In genomic region chr11:52098398-52098946, GRCm38 (mm10) we compare ENCODE assay signal across 8 mouse cellular contexts. TPM values are rescaled to one million over a fixed set of nuclear protein-coding genes. Genes with fewer than 3 reads are reported as not detected.
DNase-seq lines count a peak whose midpoint lies in the region; ATAC-seq and TF ChIP-seq lines count a peak whose summit lies in the region.

Gene Ppp2ca (plus strand): TSS chr11:52098681.

- peak within 1 kb of the TSS; percentile 80 to 91 for H3K4me3 ChIP-seq in ES-E14 (ENCODE audit: insufficient read depth in 1 of 2, low read depth in 1 of 2, low read length in 2 of 2, poor library complexity in 1 of 2, severe bottlenecking in 1 of 2)
- H3K4me3 ChIP-seq in forebrain, embryonic 15.5 days, result peak within 1 kb of the TSS; percentile 82
- H3K4me3 ChIP-seq in lung, adult 2 months (replicated peaks; ENCODE audit: extremely low read depth, low read depth, low read length), result peak within 1 kb of the TSS; percentile 91

- peak; percentile 98 for ATAC-seq in forebrain, embryonic 15.5 days (replicated peaks)
- ATAC-seq in neutrophil, adult 5-6 weeks (ENCODE audit: extremely low read depth, insufficient number of reproducible peaks, low FRiP score, poor library complexity, severe bottlenecking), result peak; percentile 97

- TF ChIP-seq POLR2A in lung, adult 2 months (IDR thresholded peaks at IDR 0.05; ENCODE audit: borderline replicate concordance, extremely low read depth, low read depth, low read length), result peak; percentile 74

- H3K4me1 ChIP-seq in ES-E14 (ENCODE audit: control insufficient read depth in 2 of 2, insufficient read depth in 2 of 2, low read length in 2 of 2, poor library complexity in 1 of 2), result peaks cover 5 to 15% of the 10 kb centered on the region in 2 experiments
- peaks cover 31% of the 10 kb centered on the region for H3K4me1 ChIP-seq in forebrain, embryonic 15.5 days
- peaks cover 20% of the 10 kb centered on the region for H3K4me1 ChIP-seq in lung, adult 2 months (ENCODE audit: control insufficient read depth, insufficient read depth, low read length)

- H3K9me3 ChIP-seq in ES-E14 (ENCODE audit: control insufficient read depth, insufficient read depth, low read depth, low read length), result no peaks in the 10 kb centered on the region
- H3K9me3 ChIP-seq in forebrain, embryonic 15.5 days, result no peaks in the 10 kb centered on the region

- H3K27ac ChIP-seq in ES-E14 (ENCODE audit: insufficient read depth, low read depth, low read length, poor library complexity, severe bottlenecking), result peak within 1 kb of the TSS; percentile 93
- H3K27ac ChIP-seq in forebrain, embryonic 15.5 days (replicated peaks), result peak within 1 kb of the TSS; percentile 98

- under 1% methylated on average over 46 of the region's 53 CpGs for WGBS in forebrain, embryonic 15.5 days
- 1% methylated on average over 53 of the region's 53 CpGs for WGBS in lung, adult 2 months

- 0 out of 2 replicates have a peak, but pooled peaks cover 2% of the 10 kb centered on the region for H3K36me3 ChIP-seq in ES-E14 (ENCODE audit: control insufficient read depth, insufficient read depth, low read length, poor library complexity, severe bottlenecking)
- no peaks in the 10 kb centered on the region for H3K36me3 ChIP-seq in forebrain, embryonic 15.5 days

- DNase-seq in ES-E14 (ENCODE audit: low read depth, low spot score), result peak; percentile 96
- peak; percentile 100 for DNase-seq in cerebellum, adult 11-12 months
- DNase-seq in heart, postnatal 25 days (ENCODE audit: low spot score), result peak; percentile 98
- peak; percentile 99 for DNase-seq in layer of hippocampus, adult 18-20 months (ENCODE audit: low spot score in 2 of 2)
- DNase-seq in lung, adult 2 months, result peak; percentile 97
- peak; percentile 98 to 99 for DNase-seq in thymus, adult 18-20 months

- H3K27me3 ChIP-seq in forebrain, embryonic 15.5 days, result no peaks in the 10 kb centered on the region

- in situ Hi-C loops in ES-E14 (cut with MboI; ENCODE audit: low sequenced_read_pairs in 2 of 2, unreplicated experiment in 2 of 2), result no loop called here

- intact Hi-C loops in heart, postnatal 25 days (cut with DNase I), result loop anchor here (5.0 kb wide), 1 partner anchor 91 kb away; no protein-coding TSS in a partner anchor

- peak within 1 kb of the TSS; percentile 78 for H3K4me2 ChIP-seq in forebrain, embryonic 15.5 days (replicated peaks)

- H3K9ac ChIP-seq in ES-E14 (ENCODE audit: insufficient read depth, low read depth, low read length, poor library complexity, severe bottlenecking), result peak within 1 kb of the TSS; percentile 98
- peak within 1 kb of the TSS; percentile 91 for H3K9ac ChIP-seq in forebrain, embryonic 15.5 days (replicated peaks)

- TF ChIP-seq CTCF in lung, adult 2 months (IDR thresholded peaks at IDR 0.05; ENCODE audit: insufficient read depth, low read length), result no peak

TF ChIP-seq in ES-E14, 5 proteins besides CTCF, POLR2A, EP300 and RAD21:
- TF ChIP-seq ZC3H11A (IDR thresholded peaks at IDR 0.05; ENCODE audit: borderline replicate concordance, low read depth, low read length), result no peak
- no peak for TF ChIP-seq CHD2 (IDR thresholded peaks at IDR 0.05; ENCODE audit: low read depth, low read length)
- TF ChIP-seq ZNF384 (IDR thresholded peaks at IDR 0.05; ENCODE audit: low read depth, low read length), result no peak
- no peak for TF ChIP-seq MAFK (IDR thresholded peaks at IDR 0.05; ENCODE audit: insufficient read depth, low read depth, low read length)
- TF ChIP-seq HCFC1 (IDR thresholded peaks at IDR 0.05; ENCODE audit: borderline replicate concordance, insufficient read depth, low read length), result no peak

RNA-seq across cellular contexts. Expression of gene Ppp2ca, which starts in this region (rescaled TPM):
- 51.1 and 70.4 TPM in 2 replicates for total RNA-seq in ES-E14 (2012; rRNA removed)
- polyA plus RNA-seq in forebrain, embryonic 15.5 days (2015; fragmentation: Nextera tagmentation; extraction: Ambion mirVana), result 116 and 129 TPM in 2 replicates
- 10 to 100 TPM; 50.8 to 55.6 TPM for total RNA-seq in heart, postnatal 25 days (2021)
- total RNA-seq in layer of hippocampus, adult 18-20 months (2021), result 100 to 1,000 TPM; 107 to 108 TPM
- 18.3 and 32.4 TPM in 2 replicates for polyA plus RNA-seq in lung, adult 2 months (2012; rRNA removed)
- total RNA-seq in neutrophil, adult 5-6 weeks (2017), result 114 and 133 TPM in 2 replicates

Comparison
In these comparisons a context has a peak if more than half of its experiments do, and no peak if none do; other contexts are left out.
1. Peak in every context shown above with its lines: DNase-seq, ATAC-seq, H3K4me3 ChIP-seq and H3K27ac ChIP-seq.